ENCODE assay signal across 18 mouse cellular contexts in the genomic region with DNA sequence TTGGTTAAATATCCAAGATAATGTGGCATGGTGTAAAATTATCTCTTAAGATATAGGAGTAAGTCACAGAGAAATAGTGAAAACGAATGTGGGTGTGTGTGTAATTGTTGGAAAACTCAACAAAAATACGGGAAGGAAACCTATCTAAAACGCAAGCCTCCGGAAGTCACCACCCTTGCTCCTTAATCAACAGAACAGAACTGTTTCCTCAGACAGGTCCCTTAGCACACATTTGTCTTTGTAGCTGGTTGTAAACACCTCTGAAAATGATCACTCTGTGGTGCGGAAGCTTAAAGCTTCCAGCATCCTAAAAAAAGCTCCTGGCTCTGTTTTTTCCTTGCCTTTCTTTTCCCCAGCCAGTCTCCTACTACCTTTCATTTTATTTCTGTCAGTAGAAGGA. TPM values are rescaled to one million over a fixed set of nuclear protein-coding genes. Genes with fewer than 3 reads are reported as not detected.
DNase-seq lines count a peak whose midpoint lies in the region; ATAC-seq and TF ChIP-seq lines count a peak whose summit lies in the region.
"Had no signal": no experiment of that assay in that cellular context is flagged by ENCODE, and none has a peak within 500 bp of the region (broad histone marks: within the 10 kb centered on the region; RNA-seq: fewer than 3 reads in every experiment).

No protein-coding gene starts in this region.

- 47% methylated on average over 5 of the region's 5 CpGs for WGBS in heart, adult 2 months

- peak; percentile 40; the same call in 1 of the 2 replicates for TF ChIP-seq POLR2A in heart, adult 2 months (IDR thresholded peaks at IDR 0.05; ENCODE audit: insufficient read depth, low read depth, low read length)

- intact Hi-C loops in heart, adult 2 months (cut with DNase I) = loop anchor here (2.0 kb wide), 1 partner anchor 28 kb away; no protein-coding TSS in a partner anchor
- intact Hi-C loops in heart, postnatal 36 days (cut with DNase I) = loop anchor here (10.0 kb wide), 1 partner anchor 740 kb away; no protein-coding TSS in a partner anchor
- intact Hi-C loops in left cerebral cortex, adult 2 months (cut with DNase I) = no loop called here
- intact Hi-C loops in heart, postnatal 25 days (cut with DNase I) = loop anchor here (2.0 kb wide), 1 partner anchor 20 kb away; no protein-coding TSS in a partner anchor

- no peak for TF ChIP-seq EP300 in heart, adult 2 months (IDR thresholded peaks at IDR 0.05; ENCODE audit: insufficient read depth, low read depth, low read length)

- H3K4me3 ChIP-seq in heart, adult 2 months = no peak overlapping the region
- no peak overlapping the region for H3K4me3 ChIP-seq in left cerebral cortex, adult 2 months
- H3K4me3 ChIP-seq in brown adipose tissue, adult 24 weeks (ENCODE audit: insufficient read depth, low read depth, low read length) = no peak overlapping the region
- H3K4me3 ChIP-seq: limb, embryonic 15.5 days; midbrain, embryonic 15.5 days had no signal

- H3K27ac ChIP-seq in heart, adult 2 months = peak overlapping the region; percentile 88
- peak overlapping the region; percentile 13; the same call in 1 of the 2 replicates for H3K27ac ChIP-seq in left cerebral cortex, adult 2 months
- peak overlapping the region; percentile 76 for H3K27ac ChIP-seq in brown adipose tissue, adult 24 weeks (replicated peaks; ENCODE audit: low read depth, low read length)
- H3K27ac ChIP-seq: limb, embryonic 15.5 days; midbrain, embryonic 15.5 days had no signal

- no peak for ATAC-seq in megakaryocyte-erythroid progenitor cell, adult 5-6 weeks (replicated peaks; ENCODE audit: low FRiP score, low TSS enrichment, poor library complexity, severe bottlenecking)
- ATAC-seq: forebrain, embryonic 16.5 days; midbrain, embryonic 15.5 days had no signal

- no peak for TF ChIP-seq CTCF in heart, adult 2 months (IDR thresholded peaks at IDR 0.05)
- TF ChIP-seq CTCF in left cerebral cortex, adult 2 months (IDR thresholded peaks at IDR 0.05) = no peak

- H3K36me3 ChIP-seq in heart, adult 2 months (ENCODE audit: control insufficient read depth, insufficient read depth, low read length) = peaks cover 56% of the 10 kb centered on the region
- H3K36me3 ChIP-seq: limb, embryonic 15.5 days; midbrain, embryonic 15.5 days had no signal

- H3K27me3 ChIP-seq in heart, adult 2 months (ENCODE audit: control insufficient read depth, insufficient read depth, low read length) = no peaks in the 10 kb centered on the region
- H3K27me3 ChIP-seq: limb, embryonic 15.5 days; midbrain, embryonic 15.5 days had no signal

- H3K79me2 ChIP-seq in heart, adult 2 months (replicated peaks; ENCODE audit: control insufficient read depth, insufficient read depth, low read length) = no peaks in the 10 kb centered on the region

- no peak overlapping the region for H3K9ac ChIP-seq in heart, adult 2 months (ENCODE audit: low read depth, low read length)
- H3K9ac ChIP-seq: limb, embryonic 15.5 days; midbrain, embryonic 15.5 days had no signal

- peak in 1 of 2 experiments; percentile 50 for DNase-seq in heart, adult 2 months
- no peak for DNase-seq in heart, postnatal 36 days
- DNase-seq in left cerebral cortex, adult 2 months (ENCODE audit: extremely low spot score in 1 of 2, low spot score in 2 of 2) = no peak
- DNase-seq in left cerebral cortex, adult 9 months (ENCODE audit: low spot score in 2 of 2) = no peak
- peak; percentile 9 for DNase-seq in heart, postnatal 25 days (ENCODE audit: low spot score)
- no peak for DNase-seq in right cerebral cortex, postnatal 36 days (ENCODE audit: low spot score in 2 of 2)
- DNase-seq: adrenal gland, postnatal 10 days; cerebellum, adult 9-10 months; embryo, embryonic 11 days; gastrocnemius, postnatal 10 days; lung, adult 2 months; right cerebral cortex, postnatal 14 days; thymus, postnatal 25 days had no signal

- H3K4me1 ChIP-seq in heart, adult 2 months (ENCODE audit: control insufficient read depth, insufficient read depth, low read length) = peaks cover 16% of the 10 kb centered on the region
- H3K4me1 ChIP-seq in brown adipose tissue, adult 24 weeks (ENCODE audit: control insufficient read depth, insufficient read depth, insufficient read length, low read length) = peaks cover 12% of the 10 kb centered on the region; the same call in 1 of the 2 replicates
- H3K4me1 ChIP-seq: limb, embryonic 15.5 days; midbrain, embryonic 15.5 days had no signal

RNA-seq across cellular contexts. Expression of gene Gabpa, which starts 29.9 kb away (rescaled TPM):
- total RNA-seq in heart, adult 2 months (2021) = 10 to 100 TPM; 41.3 to 42.6 TPM
- 10.4 and 22.1 TPM in 2 replicates for polyA plus RNA-seq in heart, adult 2 months (2012; rRNA removed)
- total RNA-seq in heart, postnatal 36 days (2021) = 10 to 100 TPM; 37.0 to 47.7 TPM
- total RNA-seq in left cerebral cortex, adult 2 months (2021) = 10 to 100 TPM; 18.2 to 22.2 TPM
- polyA plus RNA-seq in brown adipose tissue, adult 24 weeks (2012; ENCODE audit: insufficient read depth, insufficient read length, missing spikeins) = 45.9 and 68.9 TPM in 2 replicates
- total RNA-seq in heart, postnatal 25 days (2021) = 10 to 100 TPM; 38.5 to 43.0 TPM
- total RNA-seq in megakaryocyte-erythroid progenitor cell, adult 5-6 weeks (2014; fragmentation: Nextera tagmentation) = 43.1 and 46.0 TPM in 2 replicates
- 85.5 and 95.2 TPM in 2 replicates for total RNA-seq in megakaryocyte-erythroid progenitor cell, adult 5-6 weeks (2017)

RNA-seq across cellular contexts. Expression of gene Atp5j, which starts 30.6 kb away (rescaled TPM):
- total RNA-seq in heart, adult 2 months (2021) = 1,000 to 10,000 TPM; 1,617 to 1,909 TPM
- 665 and 1,027 TPM in 2 replicates for polyA plus RNA-seq in heart, adult 2 months (2012; rRNA removed)
- 1,000 to 10,000 TPM; 1,830 to 1,915 TPM for total RNA-seq in heart, postnatal 36 days (2021)
- 100 to 1,000 TPM; 354 to 363 TPM for total RNA-seq in left cerebral cortex, adult 2 months (2021)
- polyA plus RNA-seq in brown adipose tissue, adult 24 weeks (2012; ENCODE audit: insufficient read depth, insufficient read length, missing spikeins) = 659 and 718 TPM in 2 replicates
- 1,000 to 10,000 TPM; 1,789 to 1,861 TPM for total RNA-seq in heart, postnatal 25 days (2021)
- 546 and 609 TPM in 2 replicates for total RNA-seq in megakaryocyte-erythroid progenitor cell, adult 5-6 weeks (2014; fragmentation: Nextera tagmentation)
- 348 and 446 TPM in 2 replicates for total RNA-seq in megakaryocyte-erythroid progenitor cell, adult 5-6 weeks (2017)

RNA-seq across cellular contexts. Expression of gene Jam2, which starts 30.9 kb away (rescaled TPM):
- 10 to 100 TPM; 77.9 to 81.0 TPM for total RNA-seq in heart, adult 2 months (2021)
- polyA plus RNA-seq in heart, adult 2 months (2012; rRNA removed) = 55.4 and 91.2 TPM in 2 replicates
- total RNA-seq in heart, postnatal 36 days (2021) = 10 to 100 TPM; 73.3 to 74.4 TPM
- 10 to 100 TPM; 21.0 to 27.4 TPM for total RNA-seq in left cerebral cortex, adult 2 months (2021)
- polyA plus RNA-seq in brown adipose tissue, adult 24 weeks (2012; ENCODE audit: insufficient read depth, insufficient read length, missing spikeins) = 26.8 and 36.1 TPM in 2 replicates
- total RNA-seq in heart, postnatal 25 days (2021) = 10 to 100 TPM; 63.5 to 66.0 TPM
- total RNA-seq in megakaryocyte-erythroid progenitor cell, adult 5-6 weeks (2014; fragmentation: Nextera tagmentation) = not detected in 2 replicates
- 0.09 TPM in 1 of 2 replicates, not detected in the other for total RNA-seq in megakaryocyte-erythroid progenitor cell, adult 5-6 weeks (2017)

Comparison
In these comparisons a context has a peak if more than half of its experiments do, and no peak if none do; other contexts are left out.
1. H3K27ac ChIP-seq: peak in every context shown above with its lines; median percentile 88 in heart, adult 2 months; 76 in brown adipose tissue, adult 24 weeks; 13 in left cerebral cortex, adult 2 months.
2. RNA of gene Jam2, which starts 30.9 kb away (total RNA-seq): 77.9 to 81.0 TPM in heart, adult 2 months, 73.3 to 74.4 TPM in heart, postnatal 36 days, 63.5 to 66.0 TPM in heart, postnatal 25 days and 21.0 to 27.4 TPM in left cerebral cortex, adult 2 months; 0.09 TPM in megakaryocyte-erythroid progenitor cell, adult 5-6 weeks; every median in the first group is over 10 times any median in the second.